Mouse (Mus musculus) embryonic facial prominence, embryonic 13.5 days (tissue): ENCODE measurements around the gene Slc7a6. TPM values are rescaled to one million over a fixed set of nuclear protein-coding genes. Genes with fewer than 3 reads are reported as not detected.
A peak's percentile ranks its signal among the peaks of the same experiment; 100 is the strongest.

ENCODE experiments used
- ATAC-seq: fragments of 200-750 bp; cut with Nextera tagmentation; 2 replicates; pipeline ENCODE4 v1.8.0; 2017; ENCODE audit warnings: low read depth; ENCODE audit not compliant: insufficient number of reproducible peaks, insufficient read depth, low FRiP score, low TSS enrichment
- H3K27ac ChIP-seq: fragments of 300-500 bp; sonication (generic); 2 replicates; pipeline ENCODE4 v1.5.1; 2015; ENCODE audit warnings: moderate library complexity, mild to moderate bottlenecking, inconsistent platforms
- H3K27me3 ChIP-seq: fragments of 300-500 bp; sonication (generic); 2 replicates; pipeline ENCODE4 v1.6.1; 2015; ENCODE audit warnings: mild to moderate bottlenecking, inconsistent platforms
- H3K36me3 ChIP-seq: fragments of 300-500 bp; sonication (generic); 2 replicates; pipeline ENCODE4 v1.6.1; 2015; ENCODE audit warnings: mild to moderate bottlenecking, inconsistent platforms
- H3K4me1 ChIP-seq: fragments of 300-500 bp; sonication (generic); 2 replicates; pipeline ENCODE4 v1.6.1; 2015; ENCODE audit warnings: inconsistent platforms
- H3K4me2 ChIP-seq: fragments of 300-500 bp; sonication (generic); 2 replicates; pipeline ENCODE4 v1.6.1; 2015; ENCODE audit warnings: moderate library complexity, mild to moderate bottlenecking, inconsistent platforms
- H3K4me3 ChIP-seq: fragments of 300-500 bp; sonication (generic); 2 replicates; pipeline ENCODE4 v1.5.1; 2015; ENCODE audit warnings: mild to moderate bottlenecking, inconsistent platforms
- H3K9ac ChIP-seq: fragments of 300-500 bp; sonication (generic); 2 replicates; pipeline ENCODE4 v1.6.1; 2015; ENCODE audit warnings: mild to moderate bottlenecking, inconsistent platforms
- H3K9me3 ChIP-seq: fragments of 300-500 bp; sonication (generic); 2 replicates; pipeline ENCODE4 v1.6.1; 2016; ENCODE audit warnings: inconsistent platforms
- WGBS: fragments of 180-500 bp; shearing (Covaris S2); methylation state at CpG from one replicate; pipeline ENCODE4 v1.1.7; 2015; ENCODE audit warnings: mixed read lengths; 5-methylcytosine and 5-hydroxymethylcytosine counted together
- polyA plus RNA-seq: library from polyadenylated mRNA; unstranded; fragments of >200 nt; fragmentation: Nextera tagmentation; extraction: Ambion mirVana; gene quantifications from 2 replicates; pipeline ENCODE4 v1.2.1, GENCODE M21; 2015

Gene Slc7a6
- polyA plus RNA-seq, 1 experiment from 2014 or later, result 59.2 TPM

DNA sequence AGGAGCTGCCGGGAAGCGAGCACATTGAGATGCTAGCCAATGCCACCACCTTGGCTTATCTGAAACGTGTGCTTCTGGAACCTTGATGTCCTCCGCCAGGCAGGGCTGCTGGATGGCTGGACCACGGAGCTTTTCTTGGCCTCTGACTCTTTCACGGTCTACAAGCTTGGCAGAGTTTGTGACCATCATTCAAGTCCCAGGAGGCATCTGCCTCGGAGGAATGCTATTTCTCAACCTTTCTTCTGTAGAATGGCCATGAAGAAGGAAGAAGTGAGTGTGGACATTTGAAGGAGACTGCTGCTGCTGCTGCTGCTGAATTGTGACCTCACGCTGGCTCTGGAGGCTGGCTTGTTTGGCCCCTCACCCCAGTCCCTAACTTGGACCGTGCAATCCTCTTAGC is 5.4 kb upstream of the Slc7a6 start:
- no peak overlapping the region for H3K27ac ChIP-seq
- H3K27me3 ChIP-seq, result no peaks in the 10 kb centered on the region
- H3K36me3 ChIP-seq, result peaks cover 61% of the 10 kb centered on the region
- peaks cover 3% of the 10 kb centered on the region; the same call in 1 of the 2 replicates for H3K4me1 ChIP-seq
- H3K4me3 ChIP-seq, result no peak overlapping the region
- ATAC-seq, result no peak
- 91% methylated on average over 9 of the region's 9 CpGs for WGBS
- H3K4me2 ChIP-seq, result no peak overlapping the region
- no peaks in the 10 kb centered on the region for H3K9me3 ChIP-seq
- H3K9ac ChIP-seq, result no peak overlapping the region

DNA sequence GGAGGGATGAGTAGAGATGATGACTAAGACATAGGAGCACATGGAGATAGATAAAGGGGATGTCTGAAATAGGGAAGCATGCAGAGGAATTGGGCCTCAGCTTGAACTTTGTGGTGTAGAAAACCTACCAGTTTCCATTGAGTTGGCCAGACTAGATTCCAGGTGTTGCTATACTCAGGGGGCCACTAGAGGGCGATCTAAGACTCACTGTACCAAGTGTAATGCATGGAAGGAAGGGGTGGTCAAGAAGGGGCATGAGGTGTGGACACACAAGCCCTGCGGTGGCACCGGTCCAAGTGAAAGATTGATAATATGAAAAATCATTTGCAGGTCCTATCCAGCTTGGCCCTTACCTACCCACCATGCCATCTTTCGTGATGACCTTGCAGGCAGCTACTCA is 3.2 kb upstream of the Slc7a6 start:
- H3K36me3 ChIP-seq, result peaks cover 42% of the 10 kb centered on the region
- H3K9me3 ChIP-seq, result no peaks in the 10 kb centered on the region
- WGBS, result 54% methylated on average over 4 of the region's 4 CpGs
- H3K27ac ChIP-seq, result no peak overlapping the region
- peaks cover 13% of the 10 kb centered on the region for H3K4me1 ChIP-seq
- no peaks in the 10 kb centered on the region for H3K27me3 ChIP-seq
- no peak overlapping the region for H3K9ac ChIP-seq
- H3K4me3 ChIP-seq, result no peak overlapping the region
- no peak overlapping the region for H3K4me2 ChIP-seq
- no peak for ATAC-seq

DNA sequence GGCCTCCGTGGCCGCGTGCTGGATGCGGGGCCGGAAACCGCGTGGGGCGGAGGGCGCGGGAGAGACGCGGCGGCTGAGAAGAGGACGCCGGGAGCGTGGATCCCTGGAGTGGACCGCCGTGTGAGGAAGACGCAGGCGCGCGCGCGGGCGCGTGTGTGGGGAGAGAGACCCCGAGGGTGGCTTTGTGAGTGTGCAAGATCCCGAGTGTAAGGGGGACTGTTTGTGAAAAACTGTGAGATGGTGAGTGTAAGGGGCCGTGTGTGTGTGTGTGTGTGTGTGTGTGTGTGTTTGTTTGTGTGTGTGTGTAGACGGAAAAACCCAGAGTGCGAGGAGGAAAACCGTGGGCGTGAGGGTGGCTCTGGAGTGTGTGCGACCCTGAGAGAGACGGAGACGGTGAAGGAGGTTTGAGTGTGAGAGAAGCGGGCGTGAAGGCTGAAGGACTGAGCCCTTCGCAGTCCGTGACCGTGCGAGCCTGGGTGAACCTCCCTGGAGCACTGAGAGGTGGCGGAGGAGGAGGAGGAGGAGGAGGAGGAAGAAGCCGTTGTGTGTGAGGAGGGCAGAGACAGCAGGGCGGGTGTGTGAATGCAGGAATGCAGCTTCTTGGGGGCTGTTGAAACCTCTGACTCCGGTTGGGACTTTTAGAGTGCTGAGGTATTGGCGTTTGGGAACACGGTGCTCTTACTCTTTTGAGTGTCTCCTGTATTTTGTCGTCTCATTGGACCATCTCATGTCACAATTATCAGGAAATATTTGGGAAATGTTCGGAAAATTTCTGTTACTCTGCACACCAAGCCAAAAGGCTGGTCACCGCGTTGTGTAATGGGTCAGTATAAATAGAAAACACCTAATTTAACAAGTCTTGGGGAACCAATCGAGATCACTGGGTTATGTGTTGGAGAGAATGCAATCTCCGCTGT is 618 bp downstream of the Slc7a6 start:
- H3K9ac ChIP-seq, result peak overlapping the region; percentile 90
- peak overlapping the region; percentile 84 for H3K4me3 ChIP-seq
- peak overlapping the region; percentile 84 for H3K4me2 ChIP-seq
- no peaks in the 10 kb centered on the region for H3K9me3 ChIP-seq
- 2% methylated on average over 54 of the region's 54 CpGs for WGBS
- no peaks in the 10 kb centered on the region for H3K27me3 ChIP-seq
- peaks cover 4% of the 10 kb centered on the region for H3K36me3 ChIP-seq
- peak overlapping the region; percentile 93 for H3K27ac ChIP-seq
- H3K4me1 ChIP-seq, result peaks cover 13% of the 10 kb centered on the region
- peak; percentile 53 for ATAC-seq

DNA sequence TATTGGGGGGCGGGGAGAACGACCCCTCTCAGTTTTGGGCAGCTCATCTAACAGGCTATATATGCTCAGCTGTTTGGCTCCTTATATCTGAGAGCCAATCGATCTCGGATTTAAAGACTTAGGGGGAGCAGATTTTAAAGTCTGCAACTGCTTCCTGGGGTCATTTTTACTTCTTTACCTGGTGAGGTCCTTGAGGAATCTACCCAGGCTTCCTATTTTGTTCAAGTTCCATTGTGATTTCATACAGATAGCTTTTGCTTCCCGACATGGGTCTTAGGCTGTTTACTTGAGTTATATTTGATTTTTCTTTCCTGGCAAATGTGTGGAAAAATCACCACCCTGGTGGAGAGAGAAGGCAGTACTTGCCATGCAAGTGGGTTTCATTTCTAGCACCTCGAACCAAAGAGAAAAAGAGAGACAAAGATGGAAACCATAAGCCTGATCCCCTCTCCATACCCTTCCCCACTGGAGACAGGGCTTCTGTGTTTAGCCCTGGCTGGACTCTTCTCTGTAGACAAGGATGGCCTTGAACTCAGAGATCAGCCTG is 1.4 kb downstream of the Slc7a6 start:
- WGBS, result 32% methylated on average over 6 of the region's 6 CpGs
- Histone ChIP-seq H3K9ac (peak overlapping the region; percentile 90), H3K9me3 (no peaks in the 10 kb centered on the region), H3K4me2 (peak overlapping the region; percentile 84), H3K36me3 (no peaks in the 10 kb centered on the region), H3K27ac (peak overlapping the region; percentile 16; the same call in 1 of the 2 replicates), H3K4me3 (peak overlapping the region; percentile 84), H3K4me1 (peaks cover 13% of the 10 kb centered on the region), H3K27me3 (no peaks in the 10 kb centered on the region)
- ATAC-seq, result no peak

DNA sequence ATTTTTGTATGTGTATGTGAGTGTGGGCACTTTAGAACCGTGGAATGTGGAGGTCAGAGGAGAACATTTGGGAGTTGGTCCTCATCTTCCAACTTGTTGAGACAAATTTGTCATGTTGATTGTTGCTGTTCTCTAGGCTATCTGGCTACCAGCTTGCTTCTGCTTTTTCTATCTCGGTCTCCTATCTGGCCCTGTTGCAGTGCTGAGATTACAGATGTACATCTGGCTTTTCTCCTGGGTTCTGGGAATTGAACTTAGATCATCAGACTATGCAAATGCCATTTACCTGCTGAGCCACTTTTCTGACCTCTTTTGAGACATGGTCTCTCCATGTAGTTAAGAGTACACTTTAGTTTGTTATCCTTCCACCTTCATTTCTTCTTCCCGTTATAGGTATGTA is 4.9 kb downstream of the Slc7a6 start:
- no peak overlapping the region for H3K9ac ChIP-seq
- no peak overlapping the region for H3K4me2 ChIP-seq
- no peak overlapping the region for H3K4me3 ChIP-seq
- 90% methylated on average over 3 of the region's 3 CpGs for WGBS
- peaks cover 18% of the 10 kb centered on the region for H3K4me1 ChIP-seq
- no peaks in the 10 kb centered on the region for H3K9me3 ChIP-seq
- no peaks in the 10 kb centered on the region for H3K27me3 ChIP-seq
- H3K27ac ChIP-seq, result no peak overlapping the region
- H3K36me3 ChIP-seq, result no peaks in the 10 kb centered on the region
- ATAC-seq, result no peak

DNA sequence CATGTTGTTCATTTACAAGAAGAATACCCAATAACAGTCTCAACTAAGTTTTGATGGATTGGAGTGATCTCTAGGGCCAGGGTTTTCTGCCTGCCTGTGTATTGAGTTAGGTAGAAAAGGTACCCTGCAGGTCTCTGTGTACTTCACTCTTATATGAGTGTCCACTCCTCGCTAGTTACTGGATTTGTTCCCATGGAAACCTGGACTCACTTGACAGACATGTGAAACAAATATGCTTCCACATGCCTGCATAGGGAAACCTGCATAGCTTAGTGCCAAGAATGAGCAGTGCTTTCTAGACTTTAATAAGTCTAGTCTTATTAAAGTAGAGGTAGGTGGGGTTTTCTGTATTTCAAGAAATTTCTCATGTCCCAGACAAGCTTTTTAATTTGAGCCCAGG is 8.2 kb downstream of the Slc7a6 start:
- Histone ChIP-seq H3K4me1 (peaks cover 9% of the 10 kb centered on the region; the same call in 1 of the 2 replicates), H3K4me3 (no peak overlapping the region), H3K27ac (no peak overlapping the region), H3K36me3 (peaks cover 16% of the 10 kb centered on the region), H3K9ac (no peak overlapping the region), H3K4me2 (no peak overlapping the region), H3K9me3 (no peaks in the 10 kb centered on the region), H3K27me3 (no peaks in the 10 kb centered on the region)
- ATAC-seq, result no peak
- WGBS, result 28% methylated on average over 1 of the region's 1 CpGs

DNA sequence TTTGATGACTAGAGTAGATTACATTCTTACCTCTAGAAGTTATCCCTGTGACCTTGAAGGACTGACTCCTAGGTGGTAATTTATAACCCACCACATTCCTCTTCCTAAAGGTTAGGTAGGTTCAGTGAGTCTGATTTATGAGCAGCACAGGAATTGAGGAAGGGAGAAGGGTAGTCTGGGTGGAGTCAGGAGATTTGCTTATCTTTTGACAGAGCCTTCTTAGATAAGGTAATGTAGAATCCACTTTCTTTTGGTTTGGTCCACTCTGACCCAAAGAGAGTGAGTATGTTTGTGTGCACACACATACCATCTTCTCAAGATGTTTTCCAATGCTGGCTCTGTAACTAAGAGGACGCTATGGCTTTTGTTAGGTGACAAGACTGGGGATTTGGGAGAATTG is 8.9 kb downstream of the Slc7a6 start:
- WGBS, result 72% methylated on average over 1 of the region's 1 CpGs
- H3K4me1 ChIP-seq, result peaks cover 9% of the 10 kb centered on the region; the same call in 1 of the 2 replicates

DNA sequence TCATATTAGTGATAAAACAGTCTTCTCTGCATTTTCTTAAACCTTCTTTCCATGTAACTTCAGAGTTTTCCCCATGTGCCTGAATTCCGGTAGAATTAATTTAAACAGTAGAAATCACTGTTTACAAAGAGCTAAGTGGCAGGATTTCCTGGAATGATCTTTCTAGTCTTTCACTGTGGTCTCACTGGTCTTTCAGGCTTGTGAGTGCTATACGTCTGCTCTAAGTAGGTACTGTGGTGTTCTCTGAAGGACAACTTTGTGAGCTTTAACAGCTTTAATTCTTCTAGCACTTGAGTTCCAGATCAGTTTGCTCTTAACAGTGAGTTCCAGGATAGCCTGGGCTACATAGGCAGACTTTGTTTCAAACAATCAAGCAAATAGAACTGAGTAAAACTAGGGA is 9.8 kb downstream of the Slc7a6 start:
- Histone ChIP-seq H3K4me2 (no peak overlapping the region), H3K9ac (no peak overlapping the region), H3K36me3 (peaks cover 27% of the 10 kb centered on the region), H3K4me1 (peaks cover 9% of the 10 kb centered on the region; the same call in 1 of the 2 replicates), H3K27me3 (no peaks in the 10 kb centered on the region), H3K9me3 (no peaks in the 10 kb centered on the region), H3K4me3 (no peak overlapping the region), H3K27ac (no peak overlapping the region)
- ATAC-seq, result no peak
- 71% methylated on average over 2 of the region's 2 CpGs for WGBS

More for the DNA sequence above, 8.9 kb downstream of the Slc7a6 start:
- H3K36me3 ChIP-seq, result peaks cover 23% of the 10 kb centered on the region
- no peak overlapping the region for H3K27ac ChIP-seq
- H3K9me3 ChIP-seq, result no peaks in the 10 kb centered on the region
- H3K9ac ChIP-seq, result no peak overlapping the region
- no peaks in the 10 kb centered on the region for H3K27me3 ChIP-seq
- no peak overlapping the region for H3K4me2 ChIP-seq
- no peak for ATAC-seq
- no peak overlapping the region for H3K4me3 ChIP-seq

DNA sequence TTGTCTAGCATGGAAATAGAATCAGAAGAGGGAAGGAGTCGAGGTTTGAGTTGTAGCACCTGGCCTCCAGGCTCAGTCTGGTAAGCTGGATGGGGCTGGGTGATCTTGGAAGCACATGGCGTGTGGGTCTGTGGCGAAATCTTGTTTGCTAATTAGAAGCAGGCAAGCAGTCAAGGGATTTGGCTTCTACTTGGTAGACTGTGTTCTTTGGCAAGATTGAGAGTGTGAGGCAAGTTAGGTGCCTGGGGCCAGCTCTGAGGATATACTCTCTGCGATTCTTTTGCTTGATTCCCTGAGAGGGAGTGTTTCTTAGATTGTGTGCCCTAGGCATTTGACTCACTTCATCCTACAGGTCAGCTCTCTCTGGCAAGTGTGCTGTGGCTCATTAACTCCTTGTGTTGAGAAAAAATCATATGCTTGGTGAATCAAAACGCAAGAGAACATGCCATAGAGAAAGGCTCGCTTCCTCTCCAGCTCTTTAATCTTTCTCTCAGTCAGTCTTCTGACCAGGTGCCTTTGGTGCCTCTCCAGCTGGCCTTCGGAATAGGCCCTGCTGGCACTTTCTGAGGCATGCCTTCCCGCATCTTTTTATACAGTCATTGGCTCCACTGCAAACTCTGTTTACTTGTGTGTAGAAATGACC is 17.1 kb downstream of the Slc7a6 start:
- Histone ChIP-seq H3K9ac (no peak overlapping the region), H3K36me3 (peaks cover 62% of the 10 kb centered on the region), H3K4me2 (no peak overlapping the region), H3K27me3 (no peaks in the 10 kb centered on the region), H3K4me3 (no peak overlapping the region), H3K9me3 (no peaks in the 10 kb centered on the region), H3K4me1 (peaks cover 7% of the 10 kb centered on the region; the same call in 1 of the 2 replicates), H3K27ac (0 out of 2 replicates have a peak overlapping the region, but pooled peaks have one; percentile 18)
- ATAC-seq, result no peak
- WGBS, result 61% methylated on average over 8 of the region's 8 CpGs

DNA sequence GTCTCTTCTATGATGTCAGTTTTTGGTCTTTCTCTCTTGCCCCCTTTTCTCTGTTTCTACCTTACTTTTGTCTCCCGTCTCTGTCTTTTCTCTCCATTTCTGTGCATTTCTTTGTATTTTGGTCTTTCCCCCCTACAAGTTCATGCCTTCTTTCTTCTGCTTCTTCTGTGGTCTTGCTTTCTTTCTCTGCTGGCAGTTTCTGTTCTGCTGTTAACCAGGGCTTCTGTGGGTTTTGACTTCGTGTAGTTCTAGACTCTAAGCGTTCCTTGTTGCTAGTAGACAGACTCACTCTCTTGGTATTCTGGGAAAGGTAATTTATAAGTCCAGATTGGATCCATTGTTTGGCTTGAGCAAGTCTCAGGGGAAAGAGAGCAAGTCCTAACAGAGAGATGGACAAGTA is 17.7 kb downstream of the Slc7a6 start:
- Histone ChIP-seq H3K27ac (no peak overlapping the region), H3K36me3 (peaks cover 67% of the 10 kb centered on the region), H3K4me3 (no peak overlapping the region), H3K4me2 (no peak overlapping the region), H3K9me3 (no peaks in the 10 kb centered on the region), H3K9ac (no peak overlapping the region), H3K27me3 (no peaks in the 10 kb centered on the region), H3K4me1 (peaks cover 7% of the 10 kb centered on the region; the same call in 1 of the 2 replicates)
- ATAC-seq, result no peak
- 95% methylated on average over 3 of the region's 3 CpGs for WGBS

DNA sequence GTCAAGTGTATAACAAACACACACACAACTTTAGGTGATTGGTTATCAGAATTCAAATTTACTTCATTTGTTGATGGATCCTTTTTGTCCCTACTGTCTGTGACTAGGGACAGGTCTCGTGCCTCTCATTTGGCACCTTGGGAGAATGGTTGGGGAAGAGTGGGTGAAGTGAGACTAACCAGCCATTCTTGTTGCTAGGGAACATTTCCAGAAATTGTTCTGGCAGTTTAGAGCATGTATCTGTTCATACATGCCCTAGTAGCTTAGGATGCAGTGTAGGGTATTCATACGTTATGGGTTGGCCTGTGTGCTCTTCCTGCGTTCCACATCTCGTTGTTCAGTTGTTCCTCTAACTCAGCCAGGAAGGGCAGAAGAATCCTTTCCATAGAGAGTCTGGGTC is 20.5 kb downstream of the Slc7a6 start:
- Histone ChIP-seq H3K9me3 (no peaks in the 10 kb centered on the region), H3K4me2 (no peak overlapping the region), H3K4me3 (no peak overlapping the region), H3K27ac (no peak overlapping the region), H3K9ac (no peak overlapping the region), H3K27me3 (no peaks in the 10 kb centered on the region), H3K36me3 (peaks cover 73% of the 10 kb centered on the region), H3K4me1 (peaks cover 7% of the 10 kb centered on the region; the same call in 1 of the 2 replicates)
- ATAC-seq, result no peak
- WGBS, result 94% methylated on average over 4 of the region's 4 CpGs
